In the genomic region with DNA sequence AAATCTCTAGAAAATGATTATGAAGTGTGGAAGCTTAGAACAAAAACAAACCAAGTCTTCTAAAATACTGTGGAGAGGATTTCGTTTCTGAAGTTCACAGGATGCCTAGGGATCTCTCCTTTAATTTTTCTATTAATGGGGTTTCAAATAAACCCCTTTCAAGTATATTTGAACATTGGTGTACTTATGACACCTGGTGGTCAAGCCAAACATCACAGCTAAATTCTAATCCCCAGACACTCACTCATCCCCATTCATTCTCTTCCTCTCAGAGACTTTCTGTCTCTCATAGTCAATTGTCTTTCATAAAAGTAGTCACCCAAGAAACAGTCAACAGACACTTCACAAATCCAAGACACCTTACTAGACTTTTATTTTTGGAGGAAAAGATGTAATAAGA, we compare ENCODE assay signal across 10 mouse cellular contexts. TPM values are rescaled to one million over a fixed set of nuclear protein-coding genes. Genes with fewer than 3 reads are reported as not detected.
DNase-seq lines count a peak whose midpoint lies in the region; ATAC-seq and TF ChIP-seq lines count a peak whose summit lies in the region.
"Had no signal": no experiment of that assay in that cellular context is flagged by ENCODE, and none has a peak within 500 bp of the region (broad histone marks: within the 10 kb centered on the region; RNA-seq: fewer than 3 reads in every experiment).

No protein-coding gene starts in this region.

- no peaks in the 10 kb centered on the region for H3K27me3 ChIP-seq in heart, postnatal 0 days (ENCODE audit: control insufficient read depth, insufficient read depth, low read length)
- H3K27me3 ChIP-seq in midbrain, embryonic 14.5 days (ENCODE audit: control insufficient read depth, insufficient read depth, low read length), result no peaks in the 10 kb centered on the region
- peaks cover 4% of the 10 kb centered on the region; the same call in 1 of the 2 replicates for H3K27me3 ChIP-seq in midbrain, embryonic 10.5 days (ENCODE audit: low read depth, poor library complexity, severe bottlenecking)
- H3K27me3 ChIP-seq: neural tube, embryonic 12.5 days had no signal

- no peak for TF ChIP-seq EP300 in heart, postnatal 0 days (IDR thresholded peaks at IDR 0.05; ENCODE audit: low read depth)

- intact Hi-C loops in heart, postnatal 25 days (cut with DNase I), result no loop called here

- H3K4me3 ChIP-seq in heart, postnatal 0 days (ENCODE audit: low read depth, low read length), result no peak overlapping the region
- H3K4me3 ChIP-seq in midbrain, embryonic 14.5 days (replicated peaks; ENCODE audit: low read depth, low read length), result no peak overlapping the region
- no peak overlapping the region for H3K4me3 ChIP-seq in midbrain, embryonic 10.5 days
- H3K4me3 ChIP-seq: neural tube, embryonic 12.5 days had no signal

- ATAC-seq in heart, postnatal 0 days (ENCODE audit: insufficient read depth, low read depth), result no peak
- ATAC-seq in midbrain, embryonic 14.5 days (ENCODE audit: low FRiP score, low TSS enrichment), result no peak

- no peak overlapping the region for H3K27ac ChIP-seq in heart, postnatal 0 days (ENCODE audit: low read depth)
- no peak overlapping the region for H3K27ac ChIP-seq in midbrain, embryonic 14.5 days (replicated peaks; ENCODE audit: low read depth, low read length)
- H3K27ac ChIP-seq in midbrain, embryonic 10.5 days (replicated peaks), result no peak overlapping the region
- H3K27ac ChIP-seq: neural tube, embryonic 12.5 days had no signal

- H3K4me1 ChIP-seq in heart, postnatal 0 days (ENCODE audit: control insufficient read depth, insufficient read depth), result no peaks in the 10 kb centered on the region
- no peaks in the 10 kb centered on the region for H3K4me1 ChIP-seq in midbrain, embryonic 14.5 days (ENCODE audit: control insufficient read depth, insufficient read depth, low read length)
- no peaks in the 10 kb centered on the region for H3K4me1 ChIP-seq in midbrain, embryonic 10.5 days
- H3K4me1 ChIP-seq: neural tube, embryonic 12.5 days had no signal

- no peak for DNase-seq in heart, postnatal 0 days (ENCODE audit: low spot score)
- DNase-seq in heart, postnatal 25 days (ENCODE audit: low spot score), result no peak
- DNase-seq in midbrain, embryonic 14.5 days, result peak; percentile 45
- no peak for DNase-seq in midbrain, embryonic 10.5 days (ENCODE audit: low spot score)
- DNase-seq in R1 (ENCODE audit: low read depth, low spot score), result peak; percentile 5
- DNase-seq in retina, postnatal 1 day, result peak; percentile 2
- DNase-seq in cerebellum, adult 18-20 months, result no peak
- DNase-seq in ovary, postnatal 10 days (ENCODE audit: low spot score), result no peak
- DNase-seq: gastrocnemius, postnatal 14 days had no signal

- no peaks in the 10 kb centered on the region for H3K9me3 ChIP-seq in heart, postnatal 0 days (replicated peaks; ENCODE audit: control insufficient read depth, low read length)
- no peaks in the 10 kb centered on the region for H3K9me3 ChIP-seq in midbrain, embryonic 14.5 days (ENCODE audit: control insufficient read depth, low read length)
- H3K9me3 ChIP-seq in midbrain, embryonic 10.5 days (replicated peaks), result no peaks in the 10 kb centered on the region
- H3K9me3 ChIP-seq: neural tube, embryonic 12.5 days had no signal

- 14% methylated on average over 1 of the region's 1 CpGs for WGBS in heart, postnatal 0 days
- WGBS in midbrain, embryonic 14.5 days, result 15% methylated on average over 1 of the region's 1 CpGs
- WGBS in midbrain, embryonic 10.5 days, result 21% methylated on average over 1 of the region's 1 CpGs

- H3K9ac ChIP-seq in heart, postnatal 0 days (replicated peaks; ENCODE audit: low read depth, low read length), result no peak overlapping the region
- H3K9ac ChIP-seq in midbrain, embryonic 14.5 days (replicated peaks; ENCODE audit: low read length), result no peak overlapping the region
- H3K9ac ChIP-seq: neural tube, embryonic 12.5 days had no signal

- no peaks in the 10 kb centered on the region for H3K36me3 ChIP-seq in heart, postnatal 0 days (replicated peaks; ENCODE audit: control insufficient read depth, insufficient read depth, low read length)
- H3K36me3 ChIP-seq in midbrain, embryonic 14.5 days (ENCODE audit: control insufficient read depth, insufficient read depth, low read length), result no peaks in the 10 kb centered on the region
- H3K36me3 ChIP-seq in midbrain, embryonic 10.5 days, result no peaks in the 10 kb centered on the region
- H3K36me3 ChIP-seq: neural tube, embryonic 12.5 days had no signal

- no peak overlapping the region for H3K4me2 ChIP-seq in heart, postnatal 0 days (ENCODE audit: low read depth, low read length)
- no peak overlapping the region for H3K4me2 ChIP-seq in midbrain, embryonic 14.5 days (ENCODE audit: low read length)
- H3K4me2 ChIP-seq: neural tube, embryonic 12.5 days had no signal

- peak; percentile 41 for TF ChIP-seq CTCF in heart, postnatal 0 days (IDR thresholded peaks at IDR 0.05; ENCODE audit: low read depth)

RNA-seq across cellular contexts. Expression of a gene that starts 19.6 kb away (rescaled TPM):
- total RNA-seq in heart, postnatal 0 days (2014; rRNA removed; ENCODE audit: low replicate concordance), result 2.2 and 3.8 TPM in 2 replicates
- polyA plus RNA-seq in heart, postnatal 0 days (2015; fragmentation: Nextera tagmentation; extraction: Ambion mirVana), result 1.1 and 1.6 TPM in 2 replicates
- 1 to 10 TPM; 1.5 to 2.2 TPM for total RNA-seq in heart, postnatal 25 days (2021)
- 0.25 and 0.42 TPM in 2 replicates for polyA plus RNA-seq in midbrain, embryonic 14.5 days (2014; fragmentation: Nextera tagmentation; extraction: Ambion mirVana)
- polyA plus RNA-seq in midbrain, embryonic 10.5 days (2016; fragmentation: Nextera tagmentation; extraction: Ambion mirVana), result 0.30 and 0.31 TPM in 2 replicates

Comparison
In these comparisons a context has a peak if more than half of its experiments do, and no peak if none do; other contexts are left out.
1. DNase-seq: peak in midbrain, embryonic 14.5 days (single experiment), R1 (single experiment) and retina, postnatal 1 day (single experiment); none in heart, postnatal 0 days (single experiment), heart, postnatal 25 days (single experiment), midbrain, embryonic 10.5 days (single experiment), cerebellum, adult 18-20 months (0 of 2) and ovary, postnatal 10 days (single experiment).